Mouse (Mus musculus): Measurements from ENCODE around the gene Cdc14a. TPM values are rescaled to one million over a fixed set of nuclear protein-coding genes. Genes with fewer than 3 reads are reported as not detected.

Gene Cdc14a
- polyA plus RNA-seq, 1 experiment from 2014 or later: 4.7 TPM

DNA sequence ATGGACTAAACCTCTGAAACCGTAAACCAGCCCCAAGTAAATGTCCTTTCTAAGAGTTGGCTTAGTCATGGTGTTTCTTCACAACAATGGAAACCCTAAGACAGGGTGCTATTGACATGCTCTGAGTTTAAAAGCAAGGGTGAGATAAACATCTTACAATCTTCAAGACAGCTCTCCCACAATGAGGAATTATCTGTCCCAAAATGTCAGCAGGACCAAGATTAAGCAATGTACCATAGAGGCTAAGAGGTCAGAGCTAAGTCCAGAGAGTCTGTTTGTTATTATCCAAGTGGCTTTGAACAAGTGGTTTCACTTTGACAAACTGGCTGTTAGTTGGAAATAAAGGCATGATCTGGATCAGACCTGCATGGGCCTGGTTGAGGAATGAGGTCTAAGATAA lies 159.9 kb downstream of the Cdc14a start:
- no peak for ATAC-seq (replicated peaks; ENCODE audit: extremely low read depth, insufficient read depth, low FRiP score)
- WGBS: 73% methylated on average over 1 of the region's 1 CpGs
- no peak overlapping the region for H3K4me2 ChIP-seq (ENCODE audit: low read depth, low read length)
- H3K9ac ChIP-seq (ENCODE audit: low read length): no peak overlapping the region
- no peaks in the 10 kb centered on the region for H3K36me3 ChIP-seq (ENCODE audit: control insufficient read depth, insufficient read depth)
- no peak overlapping the region for H3K4me3 ChIP-seq (ENCODE audit: low read length)
- no peaks in the 10 kb centered on the region for H3K27me3 ChIP-seq (ENCODE audit: control insufficient read depth, insufficient read depth, low read length)
- no peaks in the 10 kb centered on the region for H3K4me1 ChIP-seq (ENCODE audit: control insufficient read depth, insufficient read depth, low read length)
- H3K9me3 ChIP-seq (replicated peaks; ENCODE audit: control insufficient read depth, low read length): no peaks in the 10 kb centered on the region
- no peak overlapping the region for H3K27ac ChIP-seq (ENCODE audit: low read length)

DNA sequence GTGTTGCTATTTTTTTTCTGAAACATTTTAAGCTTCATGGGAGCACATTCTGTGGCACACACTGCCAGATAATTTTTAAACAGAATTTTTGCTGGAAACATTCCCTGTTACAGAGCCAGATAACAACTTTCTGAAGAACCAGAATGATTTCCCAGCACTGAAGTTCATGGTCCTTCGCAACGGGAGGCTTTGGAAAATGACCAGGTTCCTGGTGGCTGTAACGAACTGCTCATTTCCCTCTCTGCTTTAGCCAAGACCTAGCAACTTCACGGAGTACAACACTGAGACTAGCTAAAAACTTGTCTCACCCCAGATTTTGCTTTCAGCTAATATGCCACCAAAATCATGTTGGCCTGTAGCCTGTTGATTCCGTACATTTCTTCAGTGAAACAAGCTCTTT lies 160.8 kb downstream of the Cdc14a start:
- H3K4me1 ChIP-seq (ENCODE audit: control insufficient read depth, insufficient read depth, low read length): no peaks in the 10 kb centered on the region
- no peaks in the 10 kb centered on the region for H3K27me3 ChIP-seq (ENCODE audit: control insufficient read depth, insufficient read depth, low read length)
- no peak for ATAC-seq (replicated peaks; ENCODE audit: extremely low read depth, insufficient read depth, low FRiP score)
- H3K36me3 ChIP-seq (ENCODE audit: control insufficient read depth, insufficient read depth): no peaks in the 10 kb centered on the region
- H3K4me3 ChIP-seq (ENCODE audit: low read length): no peak overlapping the region
- no peak overlapping the region for H3K27ac ChIP-seq (ENCODE audit: low read length)
- no peak overlapping the region for H3K9ac ChIP-seq (ENCODE audit: low read length)
- no peak overlapping the region for H3K4me2 ChIP-seq (ENCODE audit: low read depth, low read length)
- 74% methylated on average over 5 of the region's 5 CpGs for WGBS
- H3K9me3 ChIP-seq (replicated peaks; ENCODE audit: control insufficient read depth, low read length): no peaks in the 10 kb centered on the region

- Histone ChIP-seq H3K4me3 (ENCODE audit: low read length) (no peak overlapping the region), H3K4me2 (ENCODE audit: low read depth, low read length) (no peak overlapping the region), H3K9ac (ENCODE audit: low read length) (no peak overlapping the region), H3K27ac (ENCODE audit: low read length) (no peak overlapping the region), H3K27me3 (ENCODE audit: control insufficient read depth, insufficient read depth, low read length) (peaks cover 25% of the 10 kb centered on the region), H3K36me3 (ENCODE audit: control insufficient read depth, insufficient read depth) (no peaks in the 10 kb centered on the region), H3K4me1 (ENCODE audit: control insufficient read depth, insufficient read depth, low read length) (peaks cover 21% of the 10 kb centered on the region), H3K9me3 (replicated peaks; ENCODE audit: control insufficient read depth, low read length) (no peaks in the 10 kb centered on the region)
- ATAC-seq (replicated peaks; ENCODE audit: extremely low read depth, insufficient read depth, low FRiP score): no peak
- 62% methylated on average over 5 of the region's 5 CpGs for WGBS
Observed at GRCm38 (mm10) chr3:116256104-116256503, 167.7 kb downstream of the Cdc14a start.

GRCm38 (mm10) chr3:116253077-116253531 lies 170.7 kb downstream of the Cdc14a start, which contains the start of gene Gpr88:
Gene Gpr88 (minus strand): TSS chr3:116253503.
- Histone ChIP-seq H3K4me2 (ENCODE audit: low read depth, low read length) (peak within 1 kb of the TSS; percentile 99), H3K9ac (ENCODE audit: low read length) (peak within 1 kb of the TSS; percentile 65), H3K27ac (ENCODE audit: low read length) (no peak within 1 kb of the TSS), H3K4me3 (ENCODE audit: low read length) (peak within 1 kb of the TSS; percentile 64), H3K36me3 (ENCODE audit: control insufficient read depth, insufficient read depth) (no peaks in the 10 kb centered on the region), H3K27me3 (ENCODE audit: control insufficient read depth, insufficient read depth, low read length) (peaks cover 42% of the 10 kb centered on the region), H3K4me1 (ENCODE audit: control insufficient read depth, insufficient read depth, low read length) (peaks cover 21% of the 10 kb centered on the region), H3K9me3 (replicated peaks; ENCODE audit: control insufficient read depth, low read length) (no peaks in the 10 kb centered on the region)
- ATAC-seq (replicated peaks; ENCODE audit: extremely low read depth, insufficient read depth, low FRiP score): peak; percentile 77
- WGBS: 5% methylated on average over 9 of the region's 9 CpGs

- Histone ChIP-seq H3K4me1 (ENCODE audit: control insufficient read depth, insufficient read depth, low read length) (peaks cover 21% of the 10 kb centered on the region), H3K27me3 (ENCODE audit: control insufficient read depth, insufficient read depth, low read length) (peaks cover 42% of the 10 kb centered on the region), H3K4me3 (ENCODE audit: low read length) (peak overlapping the region; percentile 64), H3K9me3 (replicated peaks; ENCODE audit: control insufficient read depth, low read length) (no peaks in the 10 kb centered on the region), H3K4me2 (ENCODE audit: low read depth, low read length) (peak overlapping the region; percentile 99), H3K27ac (ENCODE audit: low read length) (no peak overlapping the region), H3K9ac (ENCODE audit: low read length) (peak overlapping the region; percentile 65), H3K36me3 (ENCODE audit: control insufficient read depth, insufficient read depth) (no peaks in the 10 kb centered on the region)
- 1% methylated on average over 48 of the region's 48 CpGs for WGBS
- peak; percentile 34; the same call in 1 of the 2 replicates for ATAC-seq (replicated peaks; ENCODE audit: extremely low read depth, insufficient read depth, low FRiP score)
Observed at GRCm38 (mm10) chr3:116252255-116253040, 171.4 kb downstream of the Cdc14a start.

DNA sequence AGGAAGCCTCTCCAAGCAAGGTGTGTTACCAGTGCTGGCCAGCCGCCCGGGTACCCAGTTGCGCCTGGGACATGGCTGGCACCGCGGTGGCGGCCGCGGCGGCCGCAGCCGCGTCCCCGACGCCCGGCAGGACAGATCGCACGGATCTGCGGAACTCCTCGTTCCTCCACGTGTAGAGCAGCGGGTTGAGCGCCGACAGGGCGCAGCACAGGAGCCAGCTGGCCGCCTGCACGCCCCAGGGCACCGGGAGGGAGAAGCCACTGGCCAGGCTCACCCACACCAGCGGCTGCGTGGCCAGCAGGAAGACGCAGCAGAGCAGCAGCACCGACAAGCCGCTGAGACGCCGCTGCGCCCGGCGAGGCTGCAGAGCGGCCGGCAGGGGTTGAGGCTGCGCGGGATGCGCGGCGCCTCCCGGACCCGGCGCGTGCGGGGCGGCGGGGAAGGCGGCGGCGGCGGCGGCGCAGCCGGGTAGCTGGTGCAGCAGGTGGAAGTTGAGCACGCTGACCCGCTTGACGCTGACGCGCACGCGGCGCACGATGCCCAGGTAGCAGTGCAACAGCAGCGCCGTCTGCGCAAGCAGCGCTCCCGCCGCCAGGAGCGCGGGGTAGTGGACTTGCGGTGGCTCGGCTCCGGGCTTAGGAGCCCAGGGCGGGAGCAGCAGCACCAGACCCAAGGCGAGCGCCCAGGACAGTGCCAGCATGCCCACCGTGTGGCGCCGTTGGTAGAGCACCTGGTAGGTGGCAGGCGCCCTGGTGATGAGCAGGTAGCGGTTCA lies 172.2 kb downstream of the Cdc14a start:
- Histone ChIP-seq H3K36me3 (ENCODE audit: control insufficient read depth, insufficient read depth) (no peaks in the 10 kb centered on the region), H3K27me3 (ENCODE audit: control insufficient read depth, insufficient read depth, low read length) (peaks cover 42% of the 10 kb centered on the region), H3K27ac (ENCODE audit: low read length) (no peak overlapping the region), H3K4me1 (ENCODE audit: control insufficient read depth, insufficient read depth, low read length) (peaks cover 21% of the 10 kb centered on the region), H3K9ac (ENCODE audit: low read length) (peak overlapping the region; percentile 65), H3K4me3 (ENCODE audit: low read length) (peak overlapping the region; percentile 64), H3K9me3 (replicated peaks; ENCODE audit: control insufficient read depth, low read length) (no peaks in the 10 kb centered on the region), H3K4me2 (ENCODE audit: low read depth, low read length) (peak overlapping the region; percentile 99)
- peak; percentile 38 for ATAC-seq (replicated peaks; ENCODE audit: extremely low read depth, insufficient read depth, low FRiP score)
- under 1% methylated on average over 86 of the region's 86 CpGs for whole genome bisulfite sequencing

DNA sequence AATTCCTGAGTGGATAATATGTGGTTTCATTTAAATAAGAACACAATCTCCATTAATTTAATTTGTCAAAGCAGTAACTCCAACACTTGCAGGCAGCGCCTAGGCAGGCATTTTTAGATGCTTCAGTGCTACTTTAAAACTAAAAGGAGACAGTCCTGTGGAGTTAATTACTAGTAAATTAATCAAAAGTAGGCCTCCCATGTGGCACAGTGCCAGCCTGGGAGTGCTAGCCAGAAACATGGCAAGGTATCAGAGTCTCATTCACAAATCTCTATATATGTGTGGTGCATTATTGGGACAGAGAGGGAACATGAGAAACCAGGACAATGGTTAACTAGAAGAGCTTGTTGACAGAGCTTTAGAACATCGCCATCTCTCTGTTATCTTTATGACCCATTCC lies 174.8 kb downstream of the Cdc14a start:
- 79% methylated on average over 2 of the region's 2 CpGs for WGBS
- Histone ChIP-seq H3K4me3 (ENCODE audit: low read length) (no peak overlapping the region), H3K36me3 (ENCODE audit: control insufficient read depth, insufficient read depth) (no peaks in the 10 kb centered on the region), H3K4me1 (ENCODE audit: control insufficient read depth, insufficient read depth, low read length) (peaks cover 21% of the 10 kb centered on the region), H3K9ac (ENCODE audit: low read length) (no peak overlapping the region), H3K4me2 (ENCODE audit: low read depth, low read length) (no peak overlapping the region), H3K27ac (ENCODE audit: low read length) (no peak overlapping the region), H3K9me3 (replicated peaks; ENCODE audit: control insufficient read depth, low read length) (no peaks in the 10 kb centered on the region), H3K27me3 (ENCODE audit: control insufficient read depth, insufficient read depth, low read length) (peaks cover 34% of the 10 kb centered on the region)
- no peak for ATAC-seq (replicated peaks; ENCODE audit: extremely low read depth, insufficient read depth, low FRiP score)

DNA sequence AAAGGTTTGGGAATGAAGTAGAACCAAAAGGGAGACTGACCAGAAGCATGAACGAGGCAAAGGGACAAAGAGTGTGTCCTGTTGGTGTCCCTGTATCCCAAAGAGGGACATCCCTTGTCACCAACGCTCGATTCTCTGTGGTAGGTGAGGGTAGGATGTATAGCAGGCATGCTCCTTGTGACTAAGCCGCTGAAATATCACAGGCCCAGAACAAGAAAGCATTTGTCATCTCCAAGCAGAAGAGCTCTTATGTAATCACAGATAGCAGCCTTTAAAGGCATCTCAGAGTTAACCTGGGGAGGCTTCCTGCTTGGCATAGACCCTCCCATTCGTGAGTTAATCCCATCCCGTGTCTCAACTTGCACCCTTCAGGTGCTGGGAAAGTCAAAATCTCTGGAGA lies 179.4 kb downstream of the Cdc14a start:
- no peaks in the 10 kb centered on the region for H3K9me3 ChIP-seq (replicated peaks; ENCODE audit: control insufficient read depth, low read length)
- no peaks in the 10 kb centered on the region for H3K36me3 ChIP-seq (ENCODE audit: control insufficient read depth, insufficient read depth)
- peaks cover 2% of the 10 kb centered on the region; the same call in 1 of the 2 replicates for H3K27me3 ChIP-seq (ENCODE audit: control insufficient read depth, insufficient read depth, low read length)
- no peaks in the 10 kb centered on the region for H3K4me1 ChIP-seq (ENCODE audit: control insufficient read depth, insufficient read depth, low read length)
- H3K9ac ChIP-seq (ENCODE audit: low read length): no peak overlapping the region
- H3K4me2 ChIP-seq (ENCODE audit: low read depth, low read length): no peak overlapping the region
- 43% methylated on average over 6 of the region's 6 CpGs for WGBS
- no peak overlapping the region for H3K27ac ChIP-seq (ENCODE audit: low read length)
- no peak overlapping the region for H3K4me3 ChIP-seq (ENCODE audit: low read length)
- ATAC-seq (replicated peaks; ENCODE audit: extremely low read depth, insufficient read depth, low FRiP score): no peak

- no peak for ATAC-seq (replicated peaks; ENCODE audit: extremely low read depth, insufficient read depth, low FRiP score)
- Histone ChIP-seq H3K4me3 (ENCODE audit: low read length) (no peak overlapping the region), H3K27ac (ENCODE audit: low read length) (no peak overlapping the region), H3K9ac (ENCODE audit: low read length) (no peak overlapping the region), H3K36me3 (ENCODE audit: control insufficient read depth, insufficient read depth) (no peaks in the 10 kb centered on the region), H3K27me3 (ENCODE audit: control insufficient read depth, insufficient read depth, low read length) (no peaks in the 10 kb centered on the region; the same call in 1 of the 2 replicates), H3K9me3 (replicated peaks; ENCODE audit: control insufficient read depth, low read length) (no peaks in the 10 kb centered on the region), H3K4me2 (ENCODE audit: low read depth, low read length) (no peak overlapping the region), H3K4me1 (ENCODE audit: control insufficient read depth, insufficient read depth, low read length) (no peaks in the 10 kb centered on the region)
- WGBS: 71% methylated on average over 9 of the region's 9 CpGs
Observed at GRCm38 (mm10) chr3:116242685-116243084, 181.1 kb downstream of the Cdc14a start.

All from heart, embryonic 16.5 days (tissue).